Mouse (Mus musculus) heart, adult 2 months (tissue): ENCODE results near the gene Itpr2.

Experiments used
- CTCF ChIP-seq: fragments of 200-600 bp; IDR thresholded peaks from 2 replicates; pipeline ENCODE4 v1.8.1; 2022; ENCODE audit warnings: antibody characterized with exemption, mild to moderate bottlenecking, moderate library complexity
- EP300 ChIP-seq: fragments of 200-500 bp; IDR thresholded peaks from 2 replicates; pipeline ENCODE4 v1.6.1; 2011; ENCODE audit warnings: low read depth, low read length, control low read depth; ENCODE audit not compliant: insufficient read depth
- POLR2A ChIP-seq: fragments of 200-500 bp; IDR thresholded peaks from 2 replicates; pipeline ENCODE4 v1.6.1; 2011; ENCODE audit warnings: mild to moderate bottlenecking, low read depth, low read length, control low read depth; ENCODE audit not compliant: insufficient read depth

GRCm38 (mm10) chr6:146283981-146284380 is 218.0 kb downstream of the Itpr2 start:
- TF ChIP-seq CTCF (no peak), EP300 (no peak), POLR2A (no peak)
